Mouse (Mus musculus): ENCODE results near the gene Adgrb3. TPM values are rescaled to one million over a fixed set of nuclear protein-coding genes. Genes with fewer than 3 reads are reported as not detected.

Adgrb3 gene
- total RNA-seq, 1 experiment from 2014 or later = not detected

DNA sequence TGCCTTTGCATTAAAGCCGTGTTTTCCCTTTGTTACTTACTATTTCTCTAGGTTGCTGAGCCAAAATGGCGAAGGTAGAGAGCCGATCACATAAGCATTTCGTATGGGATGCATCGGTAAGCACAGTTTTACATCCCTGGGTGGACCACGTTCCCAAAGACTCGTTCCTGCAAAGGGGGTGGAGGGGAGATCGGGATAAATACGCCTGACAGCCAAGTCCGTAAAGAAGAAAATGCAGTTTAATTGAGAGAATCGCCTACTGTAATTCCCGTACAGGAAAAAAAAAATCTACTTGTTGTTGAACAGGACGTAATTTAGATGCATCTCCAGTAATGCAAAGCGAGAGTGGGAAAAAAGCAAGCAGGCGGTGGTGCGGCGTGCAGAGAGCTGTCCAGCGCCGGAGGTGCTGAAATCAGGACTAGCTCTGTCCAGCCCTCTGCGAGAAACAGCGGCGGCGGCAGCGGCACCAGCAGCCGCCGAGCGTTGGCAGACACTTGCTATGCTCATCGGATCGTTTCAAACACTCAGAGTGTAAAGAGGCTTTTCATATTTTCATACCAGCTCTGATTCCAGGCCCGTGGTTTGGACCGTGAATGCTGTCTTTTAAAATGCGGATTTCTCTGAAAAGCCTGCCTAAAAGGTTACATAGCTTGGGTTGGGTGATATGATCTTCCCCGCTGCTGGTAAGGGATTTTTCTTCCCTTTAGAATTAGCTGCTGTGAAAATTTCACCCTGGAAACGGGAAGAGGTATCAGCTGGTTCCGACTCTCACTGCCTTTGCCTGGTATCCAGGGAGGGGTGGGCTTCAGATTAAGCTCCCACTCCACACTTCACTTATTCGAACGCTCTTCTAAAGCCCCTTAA lies 600.9 kb downstream of the Adgrb3 start:
- ATAC-seq (replicated peaks in 1 of 2; ENCODE audit: insufficient read depth in 1 of 2, low FRiP score in 2 of 2, low TSS enrichment in 1 of 2, low read depth in 1 of 2, poor library complexity in 2 of 2, severe bottlenecking in 2 of 2) = peak; percentile 60 to 73; a peak in 3 of 4 replicates

DNA sequence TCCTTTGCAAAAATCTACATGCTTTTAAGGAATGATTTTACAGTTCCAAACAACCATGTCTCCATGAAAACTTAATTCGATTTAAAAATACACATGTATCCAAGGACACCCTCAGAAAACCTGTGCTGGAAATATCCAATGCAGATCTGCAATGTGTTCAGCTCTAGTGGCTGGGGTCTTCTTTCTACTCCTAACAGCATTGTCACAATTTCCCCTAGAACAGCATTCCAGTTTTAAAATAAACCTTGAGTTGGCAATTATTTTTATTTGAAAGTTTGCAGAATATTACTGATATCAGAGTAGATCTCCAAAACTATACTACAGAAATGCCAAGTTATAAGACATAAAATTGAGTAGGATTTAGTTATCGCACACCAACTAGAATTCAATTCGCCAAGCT lies 601.6 kb downstream of the Adgrb3 start:
- no peak for ATAC-seq (replicated peaks in 1 of 2; ENCODE audit: insufficient read depth in 1 of 2, low FRiP score in 2 of 2, low TSS enrichment in 1 of 2, low read depth in 1 of 2, poor library complexity in 2 of 2, severe bottlenecking in 2 of 2)

DNA sequence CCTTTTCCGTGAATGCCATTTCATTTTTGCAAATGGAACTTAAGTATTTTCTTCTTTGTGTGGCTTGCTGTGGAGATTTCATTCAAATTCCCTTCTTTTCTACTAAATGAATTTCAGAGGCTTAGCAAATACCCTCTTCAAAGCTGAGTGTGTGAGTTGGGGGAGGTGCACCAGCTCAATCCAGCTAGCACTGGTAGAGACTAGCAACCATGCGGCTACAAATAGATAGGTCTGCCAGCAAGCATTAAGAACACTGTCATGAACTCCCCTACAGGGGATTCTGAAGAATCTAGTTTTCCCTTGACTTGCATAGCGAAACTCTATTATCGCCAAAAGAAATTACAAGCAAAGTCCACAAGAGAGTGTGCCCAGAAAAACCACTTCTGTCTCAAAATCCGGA lies 624.9 kb downstream of the Adgrb3 start:
- no peak for ATAC-seq (replicated peaks in 1 of 2; ENCODE audit: insufficient read depth in 1 of 2, low FRiP score in 2 of 2, low TSS enrichment in 1 of 2, low read depth in 1 of 2, poor library complexity in 2 of 2, severe bottlenecking in 2 of 2)

DNA sequence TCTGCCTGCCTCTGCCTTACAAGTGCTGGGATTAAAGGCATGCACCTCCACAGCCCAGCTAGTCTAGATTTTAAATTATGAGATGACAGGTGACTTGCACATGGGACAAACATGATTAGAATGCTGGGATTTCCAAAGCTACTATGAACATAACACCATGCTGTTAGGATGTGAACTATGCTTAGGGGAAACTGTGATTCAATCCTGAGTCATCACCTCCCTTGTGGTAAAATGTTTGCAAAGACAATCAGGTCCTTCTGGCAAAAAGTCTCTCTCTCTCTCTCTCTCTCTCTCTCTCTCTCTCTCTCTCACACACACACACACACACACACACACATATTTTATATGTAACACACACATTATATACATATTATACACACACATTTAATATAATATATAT lies 630.1 kb downstream of the Adgrb3 start:
- ATAC-seq (replicated peaks in 1 of 2; ENCODE audit: insufficient read depth in 1 of 2, low FRiP score in 2 of 2, low TSS enrichment in 1 of 2, low read depth in 1 of 2, poor library complexity in 2 of 2, severe bottlenecking in 2 of 2) = no peak

DNA sequence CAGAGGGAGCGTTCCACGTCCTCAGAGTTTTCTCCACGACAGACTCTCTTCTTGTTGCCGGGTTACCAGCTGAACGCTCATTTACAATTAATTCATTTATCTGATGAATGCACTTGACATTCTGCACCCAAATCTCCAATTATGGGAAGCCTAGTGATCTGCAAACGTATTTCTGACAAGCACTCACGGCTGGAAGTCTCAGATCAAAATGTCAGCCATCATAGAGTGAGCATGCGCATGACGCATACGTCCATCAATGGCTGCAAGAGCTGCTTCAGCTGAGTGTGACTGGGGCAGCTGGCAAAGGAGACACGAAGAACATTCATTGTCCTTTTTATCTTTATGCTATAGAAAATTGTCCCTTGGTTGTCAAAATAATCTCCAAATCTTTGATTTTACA lies 637.5 kb downstream of the Adgrb3 start:
- ATAC-seq (replicated peaks in 1 of 2; ENCODE audit: insufficient read depth in 1 of 2, low FRiP score in 2 of 2, low TSS enrichment in 1 of 2, low read depth in 1 of 2, poor library complexity in 2 of 2, severe bottlenecking in 2 of 2) = no peak

DNA sequence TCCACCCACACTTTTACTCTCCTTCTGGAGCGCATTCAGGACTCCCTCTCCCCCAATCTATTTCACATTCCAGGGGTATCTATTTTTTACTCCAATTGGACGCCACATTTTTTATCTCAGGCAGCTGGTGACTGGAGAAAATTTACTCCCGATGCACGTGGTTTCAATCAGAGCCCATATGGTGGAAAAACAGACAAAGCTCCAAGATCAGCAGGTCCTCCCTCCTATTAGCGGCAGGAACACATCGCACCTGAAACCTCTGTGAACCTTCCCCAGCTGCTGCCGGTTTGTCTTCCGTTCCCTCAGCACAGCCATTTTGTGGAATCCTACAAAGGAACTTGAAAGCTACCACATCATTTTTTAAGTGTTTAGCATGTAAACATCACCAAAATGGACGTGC lies 640.2 kb downstream of the Adgrb3 start:
- ATAC-seq (replicated peaks in 1 of 2; ENCODE audit: insufficient read depth in 1 of 2, low FRiP score in 2 of 2, low TSS enrichment in 1 of 2, low read depth in 1 of 2, poor library complexity in 2 of 2, severe bottlenecking in 2 of 2) = no peak

DNA sequence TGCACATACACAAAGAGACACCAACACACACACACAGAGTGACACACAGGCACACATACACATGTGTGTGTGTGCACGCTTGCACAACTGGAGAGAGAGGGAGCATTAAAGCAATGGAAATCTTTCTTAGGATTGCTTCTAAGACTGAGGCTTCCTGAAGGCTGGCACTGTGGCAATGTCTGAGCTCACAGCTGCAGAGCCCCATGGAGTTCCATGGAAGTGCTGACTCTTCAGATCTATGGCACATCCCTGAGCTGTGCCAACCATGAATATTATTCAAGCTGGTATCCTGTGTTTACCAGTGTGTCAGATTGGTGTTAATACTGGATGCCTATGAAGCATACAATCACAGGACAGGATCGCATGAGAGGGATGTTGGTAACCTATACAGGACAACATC lies 643.6 kb downstream of the Adgrb3 start:
- ATAC-seq (replicated peaks in 1 of 2; ENCODE audit: insufficient read depth in 1 of 2, low FRiP score in 2 of 2, low TSS enrichment in 1 of 2, low read depth in 1 of 2, poor library complexity in 2 of 2, severe bottlenecking in 2 of 2) = no peak

DNA sequence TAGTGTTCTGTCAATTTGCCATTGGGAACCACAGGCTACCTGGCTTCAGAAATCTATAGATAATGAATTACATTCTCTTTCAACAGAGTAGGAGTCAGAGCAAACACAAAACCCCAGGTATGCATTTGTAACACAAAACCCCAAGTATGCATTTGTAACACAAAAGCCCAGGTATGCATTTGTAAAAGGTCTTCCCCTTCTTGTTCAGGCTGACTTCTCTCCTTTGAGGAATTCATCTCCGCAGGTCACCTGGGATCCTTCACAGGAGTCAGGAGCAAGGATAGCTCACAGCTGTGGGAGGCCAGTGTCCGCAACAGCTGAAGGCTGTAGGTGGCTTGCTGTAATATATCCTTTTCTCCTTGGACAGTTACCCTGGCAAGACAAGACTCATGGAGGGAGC lies 647.6 kb downstream of the Adgrb3 start:
- no peak for ATAC-seq (replicated peaks in 1 of 2; ENCODE audit: insufficient read depth in 1 of 2, low FRiP score in 2 of 2, low TSS enrichment in 1 of 2, low read depth in 1 of 2, poor library complexity in 2 of 2, severe bottlenecking in 2 of 2)

DNA sequence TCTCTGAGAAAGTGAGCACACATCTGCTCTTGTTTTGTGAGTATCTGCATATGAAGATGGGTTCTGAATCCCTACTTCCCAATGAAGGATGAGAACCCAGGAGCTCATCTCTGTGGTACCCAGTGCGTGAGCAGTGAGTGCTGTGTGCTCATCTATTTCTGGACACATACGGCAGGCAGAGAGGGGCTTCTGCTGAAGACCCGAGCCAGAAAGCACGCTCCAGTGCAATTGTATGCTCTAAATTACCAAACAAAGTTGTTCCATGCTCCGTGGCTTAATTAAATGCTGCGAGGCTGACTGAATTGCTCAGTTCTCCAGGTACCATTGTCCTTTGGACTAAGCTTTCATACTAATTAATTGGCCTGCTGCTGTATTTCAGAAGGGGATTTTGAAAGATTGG lies 648.9 kb downstream of the Adgrb3 start:
- no peak for ATAC-seq (replicated peaks in 1 of 2; ENCODE audit: insufficient read depth in 1 of 2, low FRiP score in 2 of 2, low TSS enrichment in 1 of 2, low read depth in 1 of 2, poor library complexity in 2 of 2, severe bottlenecking in 2 of 2)

DNA sequence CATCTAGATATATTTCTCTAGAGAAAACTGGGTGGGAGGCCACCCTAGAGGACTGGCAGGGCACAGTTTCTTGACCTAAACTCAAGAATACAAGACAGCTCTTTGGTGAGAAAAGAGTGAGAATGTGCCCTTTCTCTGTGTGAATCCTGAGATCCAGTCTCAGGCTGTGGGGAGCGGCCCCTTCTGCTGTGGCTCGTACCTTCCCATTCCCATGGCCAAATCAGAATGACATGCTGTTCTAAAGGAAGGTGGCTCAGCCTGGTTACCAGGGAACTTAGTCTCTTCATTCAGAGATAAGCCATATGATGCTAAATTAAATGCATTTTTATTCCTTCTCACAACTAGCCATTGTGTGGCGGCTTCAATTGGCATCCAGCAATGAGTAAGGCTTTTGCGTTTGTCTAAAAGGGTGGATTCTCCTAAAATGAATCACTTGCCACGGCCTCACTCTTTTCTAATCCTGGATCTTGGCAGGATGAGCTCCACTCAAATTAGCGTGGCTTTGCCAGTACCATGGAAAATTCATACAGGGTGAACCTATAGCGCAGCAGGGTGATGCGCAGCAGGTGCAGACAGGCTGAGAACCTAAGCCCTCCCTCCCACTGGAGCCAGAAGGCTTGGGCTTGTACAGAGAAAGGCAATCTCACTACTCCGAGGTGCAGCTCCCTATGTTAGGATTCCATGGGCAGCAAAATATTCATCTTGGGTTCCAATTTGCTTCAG lies 649.5 kb downstream of the Adgrb3 start:
- ATAC-seq (replicated peaks in 1 of 2; ENCODE audit: insufficient read depth in 1 of 2, low FRiP score in 2 of 2, low TSS enrichment in 1 of 2, low read depth in 1 of 2, poor library complexity in 2 of 2, severe bottlenecking in 2 of 2) = no peak

DNA sequence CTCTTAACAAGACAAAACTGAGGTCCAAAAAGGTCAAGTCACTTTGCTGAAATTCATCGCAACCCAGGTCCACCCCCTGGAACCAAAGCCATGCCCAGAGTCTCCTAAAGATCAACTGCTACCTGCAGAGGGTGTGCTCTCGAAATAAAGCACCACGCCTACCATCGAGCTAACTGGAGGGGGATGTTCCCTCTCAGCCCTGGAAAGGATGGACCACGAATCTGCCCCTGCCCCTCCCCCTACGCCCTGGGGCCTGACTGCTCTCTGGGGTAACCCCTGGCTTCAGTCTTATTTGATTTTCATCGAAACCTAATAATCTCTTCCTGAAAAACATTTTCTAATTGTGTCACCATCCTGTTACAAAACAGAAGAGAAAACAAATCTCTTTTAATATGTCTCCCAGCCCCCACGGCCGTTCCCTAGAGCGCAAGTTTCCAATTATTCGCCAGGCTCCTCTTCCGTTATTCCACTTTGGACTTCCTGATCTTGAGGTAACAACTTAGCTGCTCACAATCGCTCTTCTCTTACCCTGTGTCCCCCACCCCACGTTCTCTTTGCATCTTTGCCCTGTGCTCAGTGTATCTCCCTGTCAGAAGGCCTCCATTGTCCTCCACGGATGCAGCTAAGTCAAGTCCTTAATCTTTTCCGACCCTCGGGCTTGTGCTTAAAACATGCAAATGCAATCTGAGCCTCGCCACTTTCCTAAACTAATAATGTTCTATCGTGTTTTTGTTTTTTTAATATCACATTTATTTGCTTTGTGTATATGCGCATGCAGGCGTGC lies 651.0 kb downstream of the Adgrb3 start:
- ATAC-seq (replicated peaks in 1 of 2; ENCODE audit: insufficient read depth in 1 of 2, low FRiP score in 2 of 2, low TSS enrichment in 1 of 2, low read depth in 1 of 2, poor library complexity in 2 of 2, severe bottlenecking in 2 of 2) = no peak

DNA sequence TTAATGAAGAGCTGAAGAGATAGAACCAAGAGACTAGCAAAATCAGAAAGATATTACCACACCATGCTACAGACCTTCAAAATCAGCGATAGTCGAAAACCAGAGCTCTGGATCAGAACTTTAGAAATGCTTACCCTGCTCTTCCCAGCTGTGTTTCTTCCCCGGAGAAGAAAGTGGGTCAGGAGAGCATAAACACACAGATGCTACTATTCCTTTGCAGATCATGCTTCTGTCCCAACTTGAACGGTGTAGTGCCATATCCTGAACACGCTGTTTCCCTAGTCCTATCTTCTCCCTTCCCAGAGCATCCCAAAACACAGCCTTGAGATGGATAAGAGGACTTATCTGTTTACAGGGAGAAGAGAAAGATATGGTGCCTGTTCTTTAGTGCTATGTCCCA lies 662.4 kb downstream of the Adgrb3 start:
- ATAC-seq (replicated peaks in 1 of 2; ENCODE audit: insufficient read depth in 1 of 2, low FRiP score in 2 of 2, low TSS enrichment in 1 of 2, low read depth in 1 of 2, poor library complexity in 2 of 2, severe bottlenecking in 2 of 2) = no peak

DNA sequence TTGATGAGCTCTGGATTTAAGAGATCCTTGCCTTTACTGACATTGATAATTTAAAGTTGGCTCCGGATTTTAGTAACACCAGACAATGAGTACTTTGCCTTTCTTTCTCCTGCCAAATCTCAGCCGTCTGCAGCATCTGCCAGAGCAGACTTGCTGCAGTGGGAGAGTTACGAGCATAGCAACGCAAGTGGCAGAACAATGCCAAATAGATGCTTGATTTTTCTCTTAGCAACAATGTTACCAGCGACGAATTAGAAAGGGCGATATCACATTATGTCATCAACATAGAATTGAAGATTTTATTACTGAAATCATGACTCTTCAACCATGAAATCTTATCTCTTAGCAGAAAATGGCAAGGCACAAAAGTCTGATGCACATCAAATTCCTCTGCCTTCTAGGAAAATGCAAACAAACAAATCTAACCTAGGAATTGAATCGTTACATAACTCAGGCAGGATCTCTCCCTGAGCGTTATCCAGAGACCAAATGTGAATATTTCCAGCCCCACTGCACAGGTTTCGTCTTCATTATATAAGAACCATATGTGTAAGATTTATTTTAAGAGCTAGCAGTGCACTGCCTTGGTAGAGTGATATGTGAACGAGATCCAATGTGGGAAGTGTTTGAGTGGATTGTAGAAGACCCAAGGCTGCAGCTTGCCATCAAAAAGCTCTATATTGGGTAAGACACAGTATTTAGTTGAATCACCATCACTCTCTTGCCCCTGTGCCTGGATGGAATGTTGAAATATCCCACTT lies 663.3 kb downstream of the Adgrb3 start:
- ATAC-seq (replicated peaks in 1 of 2; ENCODE audit: insufficient read depth in 1 of 2, low FRiP score in 2 of 2, low TSS enrichment in 1 of 2, low read depth in 1 of 2, poor library complexity in 2 of 2, severe bottlenecking in 2 of 2) = no peak

DNA sequence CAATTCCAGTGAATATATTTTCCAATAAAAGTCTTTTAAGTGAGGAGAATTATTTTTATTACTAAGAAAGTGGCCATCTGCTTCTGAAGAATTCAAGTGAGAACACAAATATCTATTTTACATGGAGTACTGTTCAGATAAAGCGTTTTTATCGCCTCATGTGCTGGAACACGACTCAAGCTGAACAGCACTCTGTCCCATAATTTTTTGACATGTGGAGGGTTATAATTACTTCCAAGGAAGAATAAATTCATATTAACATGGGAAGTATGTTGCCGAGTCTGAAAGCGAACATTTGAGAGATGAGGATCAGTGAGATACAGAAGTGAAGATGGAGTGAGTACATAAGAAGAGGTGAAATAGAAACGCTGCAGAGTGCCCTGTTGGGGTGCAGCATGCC lies 665.9 kb downstream of the Adgrb3 start:
- ATAC-seq (replicated peaks in 1 of 2; ENCODE audit: insufficient read depth in 1 of 2, low FRiP score in 2 of 2, low TSS enrichment in 1 of 2, low read depth in 1 of 2, poor library complexity in 2 of 2, severe bottlenecking in 2 of 2) = no peak

DNA sequence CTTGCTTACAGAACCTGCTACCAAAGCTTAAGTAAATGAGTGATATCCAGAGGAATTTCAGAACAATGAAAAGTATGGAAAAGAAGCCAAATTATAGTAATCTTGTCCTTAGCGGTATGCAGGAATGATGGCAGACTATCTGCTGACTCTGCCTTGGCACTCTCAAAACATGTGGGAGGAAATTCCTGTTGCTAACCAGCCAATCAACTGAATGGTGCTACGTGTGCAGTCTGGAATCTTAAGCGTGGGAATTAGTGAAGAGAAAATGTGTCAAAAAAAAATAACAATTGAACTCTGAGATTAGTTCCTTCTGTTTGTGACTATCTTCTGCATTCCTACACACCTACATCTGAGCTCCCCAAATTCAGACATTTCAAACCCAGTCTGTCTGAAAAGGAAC lies 683.3 kb downstream of the Adgrb3 start:
- ATAC-seq (replicated peaks in 1 of 2; ENCODE audit: insufficient read depth in 1 of 2, low FRiP score in 2 of 2, low TSS enrichment in 1 of 2, low read depth in 1 of 2, poor library complexity in 2 of 2, severe bottlenecking in 2 of 2) = no peak

DNA sequence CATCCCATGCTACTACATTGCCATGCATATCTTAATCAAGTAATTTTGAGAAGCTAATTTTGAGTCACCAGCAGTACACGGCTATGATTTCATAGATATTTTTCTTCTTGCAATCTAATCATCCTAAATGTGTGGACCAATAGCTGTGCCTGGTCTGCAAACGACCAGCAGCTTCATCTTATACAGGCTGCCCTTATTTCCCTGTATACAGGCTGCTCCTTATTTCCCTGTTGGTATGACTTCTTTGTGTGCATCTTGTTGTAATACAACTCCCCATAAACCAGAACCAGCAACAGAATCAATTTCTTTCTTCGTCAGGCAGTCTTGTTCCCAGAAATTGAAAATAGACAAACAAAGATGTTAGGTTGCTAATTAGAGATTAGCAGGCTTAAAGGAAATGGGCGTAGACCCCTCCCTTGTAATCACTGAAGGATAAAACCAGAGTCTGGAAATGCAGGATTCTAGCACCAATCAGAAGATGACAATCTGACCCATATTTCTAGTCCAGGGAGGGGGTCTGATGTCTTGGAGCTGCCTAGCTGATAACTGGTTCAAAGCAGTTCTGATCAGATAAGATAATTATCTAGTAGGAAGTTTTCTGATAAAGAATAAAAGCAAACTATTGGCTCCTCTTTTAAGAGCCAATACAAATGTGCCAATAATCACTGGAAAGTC lies 697.2 kb downstream of the Adgrb3 start:
- ATAC-seq (replicated peaks in 1 of 2; ENCODE audit: insufficient read depth in 1 of 2, low FRiP score in 2 of 2, low TSS enrichment in 1 of 2, low read depth in 1 of 2, poor library complexity in 2 of 2, severe bottlenecking in 2 of 2) = no peak

DNA sequence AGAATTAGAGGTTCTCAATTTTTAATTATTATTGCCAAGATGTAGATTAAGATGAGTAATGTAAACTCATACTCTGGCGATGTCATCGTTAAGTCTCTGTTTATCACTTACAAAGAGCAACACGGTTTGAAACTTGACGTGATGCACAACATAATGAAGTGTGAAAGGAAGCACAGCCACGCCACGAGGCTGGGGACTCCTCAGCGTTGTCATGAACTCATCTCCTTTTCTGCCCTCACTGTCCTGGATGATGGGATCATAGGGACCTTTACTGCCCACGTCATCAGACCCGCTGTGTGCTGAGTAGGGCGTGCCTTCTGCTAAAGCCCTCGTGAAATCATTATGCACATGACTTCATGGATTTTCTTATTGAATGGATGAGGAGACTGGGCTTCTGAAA lies 714.0 kb downstream of the Adgrb3 start:
- ATAC-seq (replicated peaks in 1 of 2; ENCODE audit: insufficient read depth in 1 of 2, low FRiP score in 2 of 2, low TSS enrichment in 1 of 2, low read depth in 1 of 2, poor library complexity in 2 of 2, severe bottlenecking in 2 of 2) = no peak
